Mouse (Mus musculus): Measurements from ENCODE around the gene Cd200r3. TPM values are rescaled to one million over a fixed set of nuclear protein-coding genes. Genes with fewer than 3 reads are reported as not detected.

The Cd200r3 gene
- 0.27 TPM in 1 of 2 replicates, not detected in the other for polyA plus RNA-seq (2012; ENCODE audit: low replicate concordance)

DNA sequence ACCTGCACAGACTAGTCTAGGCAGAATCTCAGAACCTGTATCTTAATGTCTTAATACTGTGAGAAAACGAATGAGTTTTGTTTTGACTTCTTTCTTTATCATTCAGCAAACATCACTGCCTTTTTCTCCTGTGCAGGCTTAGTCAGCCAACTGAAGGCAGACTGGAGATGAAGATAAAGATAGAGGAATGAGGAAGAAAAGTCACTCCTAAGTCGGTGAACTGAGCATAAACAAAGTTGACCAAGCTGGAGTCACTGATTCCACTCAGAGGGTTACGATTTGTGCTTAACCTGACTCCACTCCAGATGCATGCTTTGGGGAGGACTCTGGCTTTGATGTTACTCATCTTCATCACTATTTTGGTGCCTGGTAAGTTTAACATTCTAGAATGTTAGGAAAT is at the start of gene Cd200r3:
Gene Cd200r3 (plus strand): TSS at position 211 of the 400 bp plus-strand sequence.

Other genes starting within 250 kb of the Cd200r3 start
- gene Nepro, start 219.4 kb upstream of the Cd200r3 start, polyA plus RNA-seq (2012; ENCODE audit: low replicate concordance) = 4.6 and 6.3 TPM in 2 replicates
- gene Gtpbp8, start 197.3 kb upstream of the Cd200r3 start, polyA plus RNA-seq (2012; ENCODE audit: low replicate concordance) = 48.2 and 65.1 TPM in 2 replicates
- gene Cd200r1, start 177.9 kb upstream of the Cd200r3 start, polyA plus RNA-seq (2012; ENCODE audit: low replicate concordance) = 0.80 and 1.1 TPM in 2 replicates
- gene Cd200r4, start 131.9 kb upstream of the Cd200r3 start, polyA plus RNA-seq (2012; ENCODE audit: low replicate concordance) = not detected in 2 replicates
- not detected in 2 replicates for gene Cd200r2, start 76.6 kb upstream of the Cd200r3 start, polyA plus RNA-seq (2012; ENCODE audit: low replicate concordance)
- 0.84 and 2.3 TPM in 2 replicates for gene Ccdc80, start 149.7 kb downstream of the Cd200r3 start, polyA plus RNA-seq (2012; ENCODE audit: low replicate concordance)
- 0.12 and 1.7 TPM in 2 replicates for gene Slc35a5, start 215.0 kb downstream of the Cd200r3 start, polyA plus RNA-seq (2012; ENCODE audit: low replicate concordance)
- gene Atg3, start 215.1 kb downstream of the Cd200r3 start, polyA plus RNA-seq (2012; ENCODE audit: low replicate concordance) = 10.6 and 13.6 TPM in 2 replicates